Mouse (Mus musculus): ENCODE measurements around the gene Zfp991. TPM values are rescaled to one million over a fixed set of nuclear protein-coding genes. Genes with fewer than 3 reads are reported as not detected.

Gene Zfp991
- polyA plus RNA-seq, 1 experiment = 0.41 TPM

Other genes with a start within 250 kb of the Zfp991 start
- gene Gm21411, start 222.4 kb upstream of the Zfp991 start, polyA plus RNA-seq (2012; rRNA removed) = not detected in 2 replicates
- gene Zfp989, start 160.1 kb upstream of the Zfp991 start, polyA plus RNA-seq (2012; rRNA removed) = not detected in 2 replicates
- gene Rex2, start 110.2 kb upstream of the Zfp991 start, polyA plus RNA-seq (2012; rRNA removed) = not detected in 2 replicates
- gene Zfp988, start 173.6 kb downstream of the Zfp991 start, polyA plus RNA-seq (2012; rRNA removed) = not detected in 2 replicates
- not detected in 2 replicates for gene Zfp978, start 229.3 kb downstream of the Zfp991 start, polyA plus RNA-seq (2012; rRNA removed)